Mouse (Mus musculus) retina, postnatal 1 day (tissue): ENCODE measurements at regions not wholly inside any gene's neighbourhood (a gene's known extent, or its start where the extent isn't known, plus 50 kb on each side); places are given as distances from the start of the nearest gene placed in this dataset.
A peak's percentile ranks its signal among the peaks of the same experiment; 100 is the strongest.

Source experiments
- DNase-seq: peaks from one replicate; pipeline ENCODE4 v3.0.0-alpha.2; 2012

- DNase-seq: peak; percentile 49
Measured at GRCm38 (mm10) chr5:33511529-33512252, 77.9 kb upstream of the Nkx1-1 start.

- no peak for DNase-seq
Measured at GRCm38 (mm10) chr5:33505786-33506185, 72.0 kb upstream of the Nkx1-1 start.

GRCm38 (mm10) chr5:33501735-33502495, 68.1 kb upstream of the Nkx1-1 start:
- peak; percentile 41 for DNase-seq

- DNase-seq: peak; percentile 47
Measured at GRCm38 (mm10) chr5:33501211-33501610, 67.4 kb upstream of the Nkx1-1 start.

- peak; percentile 91 for DNase-seq
Measured at GRCm38 (mm10) chr5:33495900-33496529, 62.2 kb upstream of the Nkx1-1 start.

GRCm38 (mm10) chr5:33495276-33495675, 61.5 kb upstream of the Nkx1-1 start:
- no peak for DNase-seq

GRCm38 (mm10) chr5:33492604-33493315, 59.0 kb upstream of the Nkx1-1 start:
- no peak for DNase-seq

- no peak for DNase-seq
Measured at GRCm38 (mm10) chr5:33489286-33489685, 55.5 kb upstream of the Nkx1-1 start.

GRCm38 (mm10) chr5:33488152-33488561, 54.4 kb upstream of the Nkx1-1 start:
- DNase-seq: peak; percentile 39

- DNase-seq: no peak
Measured at GRCm38 (mm10) chr5:33485765-33486164, 52.0 kb upstream of the Nkx1-1 start.
